Mouse (Mus musculus): ENCODE data around the gene Gm29776.

Gene Gm29776

GRCm38 (mm10) chr14:54709054-54709453, 10.4 kb upstream of the Gm29776 start:
- DNase-seq (ENCODE audit: low read depth, low spot score) = no peak

GRCm38 (mm10) chr14:54706589-54707320, 8.1 kb upstream of the Gm29776 start:
- DNase-seq (ENCODE audit: low read depth, low spot score) = no peak

GRCm38 (mm10) chr14:54705844-54706243, 7.2 kb upstream of the Gm29776 start:
- DNase-seq (ENCODE audit: low read depth, low spot score) = no peak

- no peak for DNase-seq (ENCODE audit: low read depth, low spot score)
Observed at GRCm38 (mm10) chr14:54703207-54703606, 4.6 kb upstream of the Gm29776 start.

- DNase-seq (ENCODE audit: low read depth, low spot score) = peak; percentile 75
Observed at GRCm38 (mm10) chr14:54701298-54701697, 2.7 kb upstream of the Gm29776 start.

GRCm38 (mm10) chr14:54699586-54699985, 953 bp upstream of the Gm29776 start:
- no peak for DNase-seq (ENCODE audit: low read depth, low spot score)

GRCm38 (mm10) chr14:54696752-54697151, 1.9 kb downstream of the Gm29776 start:
- DNase-seq (ENCODE audit: low read depth, low spot score) = no peak

GRCm38 (mm10) chr14:54695042-54695441, 3.6 kb downstream of the Gm29776 start:
- no peak for DNase-seq (ENCODE audit: low read depth, low spot score)

- no peak for DNase-seq (ENCODE audit: low read depth, low spot score)
Observed at GRCm38 (mm10) chr14:54687251-54687650, 11.4 kb downstream of the Gm29776 start.

- DNase-seq (ENCODE audit: low read depth, low spot score) = peak; percentile 100
Observed at GRCm38 (mm10) chr14:54686522-54687143, 12.0 kb downstream of the Gm29776 start, which contains the start of gene Acin1. Gene Acin1, minus strand, starts transcription at chr14:54686931.

- peak; percentile 90 for DNase-seq (ENCODE audit: low read depth, low spot score)
Observed at GRCm38 (mm10) chr14:54686063-54686521, 12.5 kb downstream of the Gm29776 start, which contains the start of gene 1700123O20Rik. Gene 1700123O20Rik, plus strand, starts transcription at chr14:54686216.

GRCm38 (mm10) chr14:54685471-54685870, 13.2 kb downstream of the Gm29776 start:
- no peak for DNase-seq (ENCODE audit: low read depth, low spot score)

- DNase-seq (ENCODE audit: low read depth, low spot score) = no peak
Observed at GRCm38 (mm10) chr14:54682396-54682795, 16.2 kb downstream of the Gm29776 start.

GRCm38 (mm10) chr14:54678657-54679304, 19.9 kb downstream of the Gm29776 start:
- no peak for DNase-seq (ENCODE audit: low read depth, low spot score)

GRCm38 (mm10) chr14:54676290-54676689, 22.3 kb downstream of the Gm29776 start:
- DNase-seq (ENCODE audit: low read depth, low spot score) = no peak

- DNase-seq (ENCODE audit: low read depth, low spot score) = no peak
Observed at GRCm38 (mm10) chr14:54674317-54674716, 24.3 kb downstream of the Gm29776 start.

GRCm38 (mm10) chr14:54669381-54669780, 29.3 kb downstream of the Gm29776 start:
- no peak for DNase-seq (ENCODE audit: low read depth, low spot score)

- DNase-seq (ENCODE audit: low read depth, low spot score) = no peak
Observed at GRCm38 (mm10) chr14:54664477-54665222, 34.0 kb downstream of the Gm29776 start.

- peak; percentile 65 for DNase-seq (ENCODE audit: low read depth, low spot score)
Observed at GRCm38 (mm10) chr14:54660009-54660408, 38.6 kb downstream of the Gm29776 start.

GRCm38 (mm10) chr14:54653496-54653895, 45.1 kb downstream of the Gm29776 start:
- DNase-seq (ENCODE audit: low read depth, low spot score) = peak; percentile 87

- DNase-seq (ENCODE audit: low read depth, low spot score) = no peak
Observed at GRCm38 (mm10) chr14:54652787-54653186, 45.8 kb downstream of the Gm29776 start.

GRCm38 (mm10) chr14:54651556-54651955, 47.1 kb downstream of the Gm29776 start:
- DNase-seq (ENCODE audit: low read depth, low spot score) = no peak
